Mouse (Mus musculus): ENCODE measurements around the gene Slc35f6. TPM values are rescaled to one million over a fixed set of nuclear protein-coding genes. Genes with fewer than 3 reads are reported as not detected.

Slc35f6 gene
- polyA plus RNA-seq (2012; rRNA removed): 57.8 and 60.0 TPM in 2 replicates

DNA sequence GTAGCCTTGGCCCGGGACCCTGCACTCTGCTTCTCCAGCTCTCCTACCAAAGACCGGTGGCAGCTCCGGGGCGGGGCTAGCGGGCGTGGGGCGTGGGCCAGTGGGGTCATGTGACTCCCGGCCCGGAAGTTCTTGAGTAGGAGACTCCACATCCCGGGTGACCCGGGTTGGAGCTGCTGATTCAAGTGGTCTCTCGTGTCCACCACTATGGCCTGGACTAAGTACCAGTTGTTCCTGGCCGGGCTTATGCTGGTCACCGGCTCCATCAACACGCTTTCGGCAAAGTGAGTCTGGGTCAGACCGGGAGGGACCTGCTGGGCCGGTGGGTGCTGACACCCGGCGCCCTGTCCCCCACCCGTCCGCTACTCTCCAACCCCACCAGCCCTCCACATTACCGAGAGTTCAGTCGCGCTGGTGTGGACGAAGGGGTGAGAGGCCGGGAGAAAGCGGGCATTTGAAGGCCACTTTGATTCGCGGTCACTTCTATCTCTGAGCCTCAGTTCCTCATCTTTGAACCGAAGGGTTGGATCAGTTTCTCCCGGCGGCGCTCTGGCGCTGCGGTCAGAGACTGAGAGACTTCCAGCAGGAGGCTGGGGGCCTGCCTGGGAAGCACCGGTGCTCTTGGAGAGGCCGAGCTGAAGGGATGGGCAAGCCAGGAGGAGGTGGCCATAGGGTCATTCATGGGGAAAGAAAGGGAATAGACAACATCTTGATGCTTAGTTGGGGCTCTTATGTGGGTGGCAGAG is at the start of gene Slc35f6:
Slc35f6 (plus strand) TSS at position 119 of the 746 bp plus-strand sequence.
- TF ChIP-seq CTCF (IDR thresholded peaks at IDR 0.05; ENCODE audit: extremely low read depth, insufficient read depth, low read length): no peak
- peak; percentile 76 for TF ChIP-seq POLR2A (IDR thresholded peaks at IDR 0.05; ENCODE audit: extremely low read depth, insufficient read depth, low read length)
- Histone ChIP-seq H3K27ac (ENCODE audit: insufficient read depth, low read length) (peak within 1 kb of the TSS; percentile 78), H3K4me3 (ENCODE audit: insufficient read depth, low read length) (peak within 1 kb of the TSS; percentile 92), H3K4me1 (ENCODE audit: control insufficient read depth, insufficient read depth, low read length) (peaks cover 10% of the 10 kb centered on the region; the same call in 1 of the 2 replicates)

DNA sequence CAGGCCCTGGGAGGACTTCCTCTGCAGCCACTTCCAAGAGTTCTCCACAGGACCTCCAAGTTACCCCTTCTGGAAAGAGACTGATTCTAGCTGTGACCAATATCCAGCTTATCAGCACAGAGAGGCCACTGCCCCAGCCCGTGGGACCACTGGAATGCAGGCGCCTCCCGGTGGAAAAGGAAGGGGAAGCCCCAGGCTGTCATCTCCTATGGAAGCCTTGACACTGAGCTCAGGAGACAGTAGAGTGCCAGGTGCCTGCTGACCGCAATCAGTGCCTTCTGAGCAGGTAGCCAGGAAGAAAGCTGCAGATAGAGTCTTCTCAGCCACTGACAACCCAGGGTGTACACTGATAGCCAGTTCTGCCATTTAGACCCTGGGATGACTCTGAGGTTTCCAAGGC is 46.3 kb upstream of the Slc35f6 start:
- TF ChIP-seq CTCF (IDR thresholded peaks at IDR 0.05; ENCODE audit: extremely low read depth, insufficient read depth, low read length): no peak
- TF ChIP-seq POLR2A (IDR thresholded peaks at IDR 0.05; ENCODE audit: extremely low read depth, insufficient read depth, low read length): no peak
- Histone ChIP-seq H3K4me3 (ENCODE audit: insufficient read depth, low read length) (no peak overlapping the region), H3K27ac (ENCODE audit: insufficient read depth, low read length) (no peak overlapping the region), H3K4me1 (ENCODE audit: control insufficient read depth, insufficient read depth, low read length) (peaks cover 6% of the 10 kb centered on the region)

DNA sequence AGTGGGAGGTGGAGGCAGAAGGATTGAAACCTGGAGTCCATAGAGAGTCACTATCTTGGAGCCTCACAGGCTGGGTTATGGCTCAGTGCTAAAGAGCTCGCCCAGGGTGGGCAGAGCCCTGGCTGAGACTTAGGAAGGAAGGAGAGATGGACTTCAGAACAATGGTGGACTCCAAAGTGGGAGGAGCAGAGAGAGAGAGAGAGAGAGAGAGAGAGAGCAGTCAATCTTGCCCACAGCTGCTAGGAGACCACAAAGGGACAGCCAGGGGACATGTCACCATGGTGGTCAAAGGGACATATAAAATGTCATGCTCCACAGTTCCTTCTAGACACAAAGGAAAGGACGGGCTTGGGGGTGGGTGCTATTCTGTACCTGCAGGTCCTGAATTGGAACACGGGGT is 44.5 kb upstream of the Slc35f6 start:
- Histone ChIP-seq H3K4me1 (ENCODE audit: control insufficient read depth, insufficient read depth, low read length) (peaks cover 6% of the 10 kb centered on the region), H3K4me3 (ENCODE audit: insufficient read depth, low read length) (no peak overlapping the region), H3K27ac (ENCODE audit: insufficient read depth, low read length) (no peak overlapping the region)
- TF ChIP-seq CTCF (IDR thresholded peaks at IDR 0.05; ENCODE audit: extremely low read depth, insufficient read depth, low read length): no peak
- TF ChIP-seq POLR2A (IDR thresholded peaks at IDR 0.05; ENCODE audit: extremely low read depth, insufficient read depth, low read length): no peak

DNA sequence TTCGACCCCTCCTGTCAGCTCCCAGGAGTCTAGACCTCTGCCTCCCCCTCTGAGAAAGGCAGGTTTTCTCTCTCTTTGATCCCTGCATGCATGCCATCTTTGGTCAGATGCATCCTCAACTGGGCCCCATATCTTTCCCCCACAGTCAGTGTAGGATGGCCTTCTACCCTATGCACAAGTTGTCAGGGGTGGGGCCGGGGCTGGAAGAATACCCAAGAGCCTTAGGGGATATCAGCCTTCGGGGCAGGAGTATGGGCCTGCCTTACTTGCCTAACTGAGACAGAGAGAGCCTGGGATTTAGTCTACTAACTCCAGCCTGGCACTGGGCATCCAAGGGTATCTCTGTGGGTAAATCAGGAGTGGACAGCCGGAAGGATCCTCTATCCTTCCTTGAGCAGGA is 43.8 kb upstream of the Slc35f6 start:
- no peak overlapping the region for H3K4me3 ChIP-seq (ENCODE audit: insufficient read depth, low read length)
- H3K27ac ChIP-seq (ENCODE audit: insufficient read depth, low read length): no peak overlapping the region
- peaks cover 6% of the 10 kb centered on the region for H3K4me1 ChIP-seq (ENCODE audit: control insufficient read depth, insufficient read depth, low read length)
- TF ChIP-seq POLR2A (IDR thresholded peaks at IDR 0.05; ENCODE audit: extremely low read depth, insufficient read depth, low read length): no peak
- no peak for TF ChIP-seq CTCF (IDR thresholded peaks at IDR 0.05; ENCODE audit: extremely low read depth, insufficient read depth, low read length)

DNA sequence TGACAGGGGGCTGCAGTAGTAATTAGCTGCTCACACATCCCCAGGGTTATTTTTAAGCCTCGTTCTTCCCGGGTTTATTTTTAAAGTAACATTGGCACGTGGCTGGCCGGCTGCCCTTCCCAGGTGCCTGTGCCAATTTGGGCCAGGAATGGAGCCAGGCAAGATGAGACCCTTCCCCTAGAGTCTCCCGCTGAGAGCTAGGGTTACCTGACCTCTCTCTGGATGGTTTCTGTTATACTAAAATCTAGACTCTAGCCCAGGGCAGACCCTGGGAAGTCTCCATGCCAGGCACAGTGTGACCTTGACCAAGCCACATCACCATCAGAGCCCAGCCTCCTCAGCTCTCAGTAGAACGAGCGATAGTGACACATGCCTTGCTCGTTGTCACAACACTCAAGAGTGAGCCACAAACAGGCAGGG is 43.0 kb upstream of the Slc35f6 start:
- Histone ChIP-seq H3K27ac (ENCODE audit: insufficient read depth, low read length) (no peak overlapping the region), H3K4me3 (ENCODE audit: insufficient read depth, low read length) (no peak overlapping the region), H3K4me1 (ENCODE audit: control insufficient read depth, insufficient read depth, low read length) (peaks cover 6% of the 10 kb centered on the region)
- TF ChIP-seq POLR2A (IDR thresholded peaks at IDR 0.05; ENCODE audit: extremely low read depth, insufficient read depth, low read length) (no peak), CTCF (IDR thresholded peaks at IDR 0.05; ENCODE audit: extremely low read depth, insufficient read depth, low read length) (no peak)

DNA sequence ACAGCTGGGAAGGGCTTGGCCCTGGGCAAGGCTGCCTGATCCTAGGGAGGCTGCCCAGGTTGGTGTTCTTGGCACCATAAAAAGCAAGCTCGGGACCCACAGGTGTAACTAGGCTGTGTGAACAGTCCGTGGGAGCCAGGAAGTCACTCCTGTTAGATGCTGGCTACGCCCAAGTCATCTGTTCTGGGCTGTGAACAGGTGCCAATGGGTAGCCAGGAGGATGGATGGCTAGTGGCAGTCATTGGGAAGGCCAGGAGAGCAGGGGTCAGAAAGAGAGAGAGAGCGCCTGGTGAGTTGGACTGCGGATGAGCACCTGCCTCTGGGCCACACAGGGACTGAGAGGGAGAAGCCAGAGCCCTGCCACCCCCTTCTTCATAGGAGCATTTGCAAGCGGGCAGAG is 42.1 kb upstream of the Slc35f6 start:
- H3K4me3 ChIP-seq (ENCODE audit: insufficient read depth, low read length): no peak overlapping the region
- no peak for TF ChIP-seq POLR2A (IDR thresholded peaks at IDR 0.05; ENCODE audit: extremely low read depth, insufficient read depth, low read length)
- TF ChIP-seq CTCF (IDR thresholded peaks at IDR 0.05; ENCODE audit: extremely low read depth, insufficient read depth, low read length): no peak
- peak overlapping the region; percentile 33; the same call in 1 of the 2 replicates for H3K27ac ChIP-seq (ENCODE audit: insufficient read depth, low read length)
- peaks cover 6% of the 10 kb centered on the region for H3K4me1 ChIP-seq (ENCODE audit: control insufficient read depth, insufficient read depth, low read length)

DNA sequence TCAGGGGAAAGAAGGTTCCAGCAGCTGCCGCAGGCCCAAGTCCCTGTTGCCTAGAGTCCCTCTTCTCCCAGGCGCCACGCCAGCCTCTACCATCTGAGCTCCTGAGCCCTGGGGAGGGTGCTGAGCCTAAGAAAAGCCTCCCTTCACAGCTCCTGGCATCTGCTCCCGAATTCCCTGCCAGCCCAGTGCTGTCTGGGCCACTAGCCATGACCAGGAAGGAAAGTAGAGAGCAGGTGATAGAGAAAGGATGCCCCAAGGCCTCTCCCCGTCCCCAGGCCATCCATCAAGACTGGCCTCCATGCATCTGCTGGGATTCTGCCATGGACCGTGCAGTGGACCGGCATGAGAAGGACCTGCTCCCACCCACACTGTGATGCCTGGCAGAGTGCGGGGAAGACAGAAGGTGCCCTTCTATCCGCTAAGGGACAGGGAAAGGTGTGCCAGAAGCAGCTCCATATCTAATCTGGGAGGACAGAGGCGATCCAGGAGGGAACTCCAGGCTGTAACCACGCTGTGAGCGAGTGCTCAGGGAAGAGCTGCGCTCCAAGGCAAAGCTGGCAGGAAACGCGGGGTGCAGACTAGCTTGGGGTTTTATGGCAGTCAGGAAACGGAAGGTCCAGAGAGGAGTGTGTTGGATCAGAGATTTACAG is 41.2 kb upstream of the Slc35f6 start:
- Histone ChIP-seq H3K4me1 (ENCODE audit: control insufficient read depth, insufficient read depth, low read length) (peaks cover 6% of the 10 kb centered on the region), H3K4me3 (ENCODE audit: insufficient read depth, low read length) (no peak overlapping the region), H3K27ac (ENCODE audit: insufficient read depth, low read length) (0 out of 2 replicates have a peak overlapping the region, but pooled peaks have one; percentile 4)
- TF ChIP-seq CTCF (IDR thresholded peaks at IDR 0.05; ENCODE audit: extremely low read depth, insufficient read depth, low read length): no peak
- TF ChIP-seq POLR2A (IDR thresholded peaks at IDR 0.05; ENCODE audit: extremely low read depth, insufficient read depth, low read length): no peak

DNA sequence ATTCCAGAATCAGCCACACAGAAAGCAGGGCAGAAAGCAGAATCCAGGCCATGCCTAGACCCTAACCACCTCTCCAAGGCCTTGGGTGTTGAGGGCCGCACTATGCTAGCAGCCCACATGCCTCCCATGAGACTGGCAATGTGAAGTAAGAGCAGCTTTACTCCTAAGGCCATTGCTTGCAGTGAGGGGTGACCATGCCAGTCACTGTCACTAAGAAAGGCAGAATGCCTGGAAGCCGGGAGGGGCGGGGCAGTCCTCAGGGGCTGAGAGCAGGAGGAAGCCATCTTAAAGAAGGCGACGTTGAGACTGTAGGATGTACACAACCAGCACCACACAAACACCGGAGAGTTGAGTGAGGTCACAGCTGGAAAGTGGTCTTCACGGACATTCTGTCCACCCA is 38.6 kb upstream of the Slc35f6 start:
- H3K4me3 ChIP-seq (ENCODE audit: insufficient read depth, low read length): no peak overlapping the region
- no peak overlapping the region for H3K27ac ChIP-seq (ENCODE audit: insufficient read depth, low read length)
- H3K4me1 ChIP-seq (ENCODE audit: control insufficient read depth, insufficient read depth, low read length): peaks cover 6% of the 10 kb centered on the region
- TF ChIP-seq POLR2A (IDR thresholded peaks at IDR 0.05; ENCODE audit: extremely low read depth, insufficient read depth, low read length) (no peak), CTCF (IDR thresholded peaks at IDR 0.05; ENCODE audit: extremely low read depth, insufficient read depth, low read length) (no peak)

DNA sequence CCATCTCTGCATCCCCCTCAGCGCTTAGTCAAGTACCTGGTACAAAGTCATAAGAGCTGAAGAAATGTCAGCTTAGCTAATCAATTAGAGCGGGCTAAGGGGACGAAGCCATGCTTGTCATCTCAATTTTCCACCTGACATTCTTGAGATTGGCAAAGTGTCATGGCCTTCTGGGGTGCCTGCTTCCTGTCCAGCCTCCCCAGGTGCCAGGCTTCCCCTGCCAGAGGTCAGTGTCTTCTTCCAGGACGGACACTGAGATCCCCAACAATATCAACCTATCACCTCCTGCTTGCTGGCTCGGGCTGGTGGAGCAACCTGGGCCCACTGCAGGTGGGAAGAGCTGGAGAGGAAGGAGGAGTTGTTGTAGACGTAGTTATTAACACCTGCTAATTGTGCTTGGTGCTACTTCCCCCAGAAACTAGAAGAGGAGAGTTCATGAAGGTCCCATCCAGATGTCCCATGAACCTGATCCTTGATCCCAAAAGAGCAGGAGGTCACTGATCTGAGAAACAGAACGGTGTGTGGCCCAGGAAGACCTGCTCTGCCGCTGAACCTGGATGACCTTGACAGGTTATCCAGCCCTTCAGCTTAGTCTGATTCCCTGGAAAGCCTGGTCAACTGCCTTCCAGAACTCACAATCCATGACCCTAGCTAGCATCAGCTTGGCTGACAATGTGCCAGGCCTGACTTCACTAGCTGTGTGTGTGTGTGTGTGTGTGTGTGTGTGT is 37.7 kb upstream of the Slc35f6 start:
- TF ChIP-seq POLR2A (IDR thresholded peaks at IDR 0.05; ENCODE audit: extremely low read depth, insufficient read depth, low read length) (no peak), CTCF (IDR thresholded peaks at IDR 0.05; ENCODE audit: extremely low read depth, insufficient read depth, low read length) (no peak)
- no peak overlapping the region for H3K4me3 ChIP-seq (ENCODE audit: insufficient read depth, low read length)
- peaks cover 2% of the 10 kb centered on the region for H3K4me1 ChIP-seq (ENCODE audit: control insufficient read depth, insufficient read depth, low read length)
- H3K27ac ChIP-seq (ENCODE audit: insufficient read depth, low read length): no peak overlapping the region

All from cortical plate, adult 2 months (tissue).